Mouse (Mus musculus) forebrain, embryonic 10.5 days (tissue): ENCODE data around the gene Aspn. TPM values are rescaled to one million over a fixed set of nuclear protein-coding genes. Genes with fewer than 3 reads are reported as not detected.
"Not testable (repeated sequence)": the region's sequence is repeated elsewhere in the genome, so short reads cannot be mapped to it uniquely, and the experiment has no call there.

ENCODE experiments used
- DNase-seq: peaks from one replicate; pipeline ENCODE4 v3.0.0-alpha.2; 2017; ENCODE audit warnings: low spot score; ENCODE audit errors: extremely low spot score
- H3K27ac ChIP-seq: fragments of 300-500 bp; sonication (generic); 2 replicates; pipeline ENCODE4 v1.5.1; 2016; ENCODE audit warnings: mild to moderate bottlenecking
- H3K27me3 ChIP-seq: fragments of 300-500 bp; sonication (generic); 2 replicates; pipeline ENCODE4 v1.6.1; 2016; ENCODE audit warnings: mild to moderate bottlenecking; ENCODE audit not compliant: poor library complexity, severe bottlenecking
- H3K36me3 ChIP-seq: fragments of 300-500 bp; sonication (generic); replicated peaks from 2 replicates; pipeline ENCODE4 v1.6.1; 2016; ENCODE audit warnings: mild to moderate bottlenecking, moderate library complexity
- H3K4me1 ChIP-seq: fragments of 300-500 bp; sonication (generic); 2 replicates; pipeline ENCODE4 v1.6.1; 2016
- H3K4me3 ChIP-seq: fragments of 300-500 bp; sonication (generic); 2 replicates; pipeline ENCODE4 v1.5.1; 2016; ENCODE audit warnings: mild to moderate bottlenecking, moderate library complexity
- H3K9me3 ChIP-seq: fragments of 300-500 bp; sonication (generic); 2 replicates; pipeline ENCODE4 v1.6.1; 2016; ENCODE audit warnings: mild to moderate bottlenecking, moderate library complexity
- WGBS: fragments of 180-500 bp; shearing (Covaris S2); methylation state at CpG from one replicate; pipeline ENCODE4 v1.1.7; 2016; 5-methylcytosine and 5-hydroxymethylcytosine counted together
- polyA plus RNA-seq: library from polyadenylated mRNA; unstranded; fragments of >200 nt; fragmentation: Nextera tagmentation; extraction: Ambion mirVana; gene quantifications from 2 replicates; pipeline ENCODE4 v1.2.1, GENCODE M21; 2016

The Aspn gene
- polyA plus RNA-seq, 1 experiment from 2014 or later, result 0.21 TPM

- WGBS, result 86% methylated on average over 1 of the region's 1 CpGs
- Histone ChIP-seq H3K27me3 (no peaks in the 10 kb centered on the region), H3K9me3 (no peaks in the 10 kb centered on the region), H3K27ac (no peak overlapping the region), H3K4me3 (no peak overlapping the region), H3K4me1 (no peaks in the 10 kb centered on the region), H3K36me3 (no peaks in the 10 kb centered on the region)
- no peak for DNase-seq
These were observed 12.0 kb downstream of the Aspn start for GRCm38 (mm10) chr13:49556203-49556602.

- DNase-seq, result no peak
- 76% methylated on average over 1 of the region's 1 CpGs for WGBS
- no peaks in the 10 kb centered on the region for H3K27me3 ChIP-seq
- no peaks in the 10 kb centered on the region for H3K36me3 ChIP-seq
- H3K4me1 ChIP-seq, result no peaks in the 10 kb centered on the region
- no peak overlapping the region for H3K27ac ChIP-seq
- H3K4me3 ChIP-seq, result no peak overlapping the region
- H3K9me3 ChIP-seq, result no peaks in the 10 kb centered on the region
These were observed 12.7 kb downstream of the Aspn start for GRCm38 (mm10) chr13:49556924-49557323.

- no peak for DNase-seq
- Histone ChIP-seq H3K4me1 (no peaks in the 10 kb centered on the region), H3K27ac (no peak overlapping the region), H3K27me3 (no peaks in the 10 kb centered on the region), H3K4me3 (no peak overlapping the region), H3K9me3 (no peaks in the 10 kb centered on the region), H3K36me3 (no peaks in the 10 kb centered on the region)
- 31% methylated on average over 2 of the region's 2 CpGs for WGBS
These were observed 14.9 kb downstream of the Aspn start for GRCm38 (mm10) chr13:49559185-49559584.

- Histone ChIP-seq H3K27ac (no peak overlapping the region), H3K9me3 (no peaks in the 10 kb centered on the region), H3K36me3 (no peaks in the 10 kb centered on the region), H3K27me3 (no peaks in the 10 kb centered on the region), H3K4me3 (no peak overlapping the region), H3K4me1 (no peaks in the 10 kb centered on the region)
- DNase-seq, result no peak
- 71% methylated on average over 2 of the region's 2 CpGs for WGBS
These were observed 16.6 kb downstream of the Aspn start for GRCm38 (mm10) chr13:49560886-49561285.

GRCm38 (mm10) chr13:49564347-49564746, 20.1 kb downstream of the Aspn start:
- H3K27ac ChIP-seq, result no peak overlapping the region
- no peak for DNase-seq
- 95% methylated on average over 1 of the region's 1 CpGs for WGBS

GRCm38 (mm10) chr13:49570371-49570770, 26.1 kb downstream of the Aspn start:
- H3K27me3 ChIP-seq, result no peaks in the 10 kb centered on the region
- H3K4me3 ChIP-seq, result no peak overlapping the region
- 72% methylated on average over 3 of the region's 3 CpGs for WGBS
- no peak for DNase-seq
- no peaks in the 10 kb centered on the region for H3K36me3 ChIP-seq
- H3K27ac ChIP-seq, result no peak overlapping the region
- no peaks in the 10 kb centered on the region for H3K4me1 ChIP-seq
- no peaks in the 10 kb centered on the region for H3K9me3 ChIP-seq

More at GRCm38 (mm10) chr13:49564347-49564746, 20.1 kb downstream of the Aspn start:
- no peaks in the 10 kb centered on the region for H3K4me1 ChIP-seq
- H3K4me3 ChIP-seq, result no peak overlapping the region
- H3K27me3 ChIP-seq, result no peaks in the 10 kb centered on the region
- H3K36me3 ChIP-seq, result no peaks in the 10 kb centered on the region
- no peaks in the 10 kb centered on the region for H3K9me3 ChIP-seq

- Histone ChIP-seq H3K4me3 (no peak overlapping the region), H3K27ac (no peak overlapping the region), H3K9me3 (no peaks in the 10 kb centered on the region), H3K36me3 (no peaks in the 10 kb centered on the region), H3K4me1 (no peaks in the 10 kb centered on the region), H3K27me3 (no peaks in the 10 kb centered on the region)
- WGBS, result 86% methylated on average over 2 of the region's 2 CpGs
- no peak for DNase-seq
These were observed 27.2 kb downstream of the Aspn start for GRCm38 (mm10) chr13:49571418-49571817.

GRCm38 (mm10) chr13:49581541-49582530, 37.6 kb downstream of the Aspn start, which contains the start of gene Omd:
Gene Omd, plus strand, starts transcription at chr13:49582462.
- H3K4me1 ChIP-seq, result no peaks in the 10 kb centered on the region
- no peaks in the 10 kb centered on the region for H3K36me3 ChIP-seq
- H3K27me3 ChIP-seq, result no peaks in the 10 kb centered on the region
- WGBS, result 73% methylated on average over 8 of the region's 8 CpGs
- DNase-seq, result no peak
- peak within 1 kb of the TSS; percentile 65; the same call in 1 of the 2 replicates for H3K27ac ChIP-seq
- H3K4me3 ChIP-seq, result no peak within 1 kb of the TSS
- no peaks in the 10 kb centered on the region for H3K9me3 ChIP-seq

GRCm38 (mm10) chr13:49583859-49584258, 39.6 kb downstream of the Aspn start:
- Histone ChIP-seq H3K27ac (no peak overlapping the region), H3K9me3 (no peaks in the 10 kb centered on the region), H3K27me3 (no peaks in the 10 kb centered on the region), H3K36me3 (no peaks in the 10 kb centered on the region), H3K4me1 (no peaks in the 10 kb centered on the region), H3K4me3 (no peak overlapping the region)
- no peak for DNase-seq

- H3K9me3 ChIP-seq, result no peaks in the 10 kb centered on the region
- H3K4me3 ChIP-seq, result no peak overlapping the region
- H3K36me3 ChIP-seq, result no peaks in the 10 kb centered on the region
- WGBS, result 81% methylated on average over 8 of the region's 8 CpGs
- H3K27me3 ChIP-seq, result no peaks in the 10 kb centered on the region
- DNase-seq, result no peak
- no peak overlapping the region for H3K27ac ChIP-seq
- no peaks in the 10 kb centered on the region for H3K4me1 ChIP-seq
These were observed 40.2 kb downstream of the Aspn start for GRCm38 (mm10) chr13:49584307-49585005.

- DNase-seq, result no peak
- H3K27me3 ChIP-seq, result no peaks in the 10 kb centered on the region
- H3K36me3 ChIP-seq, result no peaks in the 10 kb centered on the region
- 95% methylated on average over 6 of the region's 6 CpGs for WGBS
- H3K9me3 ChIP-seq, result no peaks in the 10 kb centered on the region
- no peaks in the 10 kb centered on the region for H3K4me1 ChIP-seq
- no peak overlapping the region for H3K27ac ChIP-seq
- no peak overlapping the region for H3K4me3 ChIP-seq
These were observed 41.8 kb downstream of the Aspn start for GRCm38 (mm10) chr13:49586062-49586461.

GRCm38 (mm10) chr13:49602541-49602940, 58.3 kb downstream of the Aspn start:
- 44% methylated on average over 2 of the region's 2 CpGs for WGBS

GRCm38 (mm10) chr13:49603603-49604002, 59.4 kb downstream of the Aspn start:
- Histone ChIP-seq H3K4me1 (no peaks in the 10 kb centered on the region), H3K4me3 (no peak overlapping the region), H3K27me3 (no peaks in the 10 kb centered on the region), H3K36me3 (peaks cover 7% of the 10 kb centered on the region), H3K9me3 (peaks cover 3% of the 10 kb centered on the region; the same call in 1 of the 2 replicates), H3K27ac (no peak overlapping the region)
- DNase-seq, result no peak

More at GRCm38 (mm10) chr13:49602541-49602940, 58.3 kb downstream of the Aspn start:
- not testable (repeated sequence) for H3K36me3 ChIP-seq, H3K9me3 ChIP-seq, H3K4me3 ChIP-seq, H3K27ac ChIP-seq, H3K27me3 ChIP-seq, DNase-seq, H3K4me1 ChIP-seq
